Mouse (Mus musculus): ENCODE measurements around the gene Tns3. TPM values are rescaled to one million over a fixed set of nuclear protein-coding genes. Genes with fewer than 3 reads are reported as not detected.
"Not testable (repeated sequence)": the region's sequence is repeated elsewhere in the genome, so short reads cannot be mapped to it uniquely, and the experiment has no call there.

Gene Tns3
- polyA plus RNA-seq, 1 experiment from 2014 or later = 49.6 TPM

DNA sequence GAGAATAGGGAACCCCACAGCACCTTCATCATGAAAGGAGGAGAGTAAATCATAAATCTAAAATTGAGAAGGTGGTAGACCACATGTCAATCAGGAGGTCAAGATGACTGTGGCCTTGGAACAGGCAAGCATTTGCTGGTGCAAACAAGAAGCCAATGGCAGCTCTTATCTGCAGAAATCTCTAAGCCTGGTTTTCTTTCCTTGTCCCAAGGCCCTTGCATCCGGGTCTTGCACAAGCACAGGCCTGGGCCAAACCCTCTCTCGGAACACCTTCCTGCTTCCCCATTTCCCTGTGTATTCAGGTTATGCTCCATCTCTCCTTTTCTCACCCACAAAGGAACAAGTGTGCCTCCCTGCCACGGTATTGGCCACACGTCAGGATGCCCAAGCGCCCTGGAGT, 35.0 kb downstream of the Tns3 start:
- H3K36me3 ChIP-seq = peaks cover 18% of the 10 kb centered on the region
- H3K9ac ChIP-seq (replicated peaks) = no peak overlapping the region
- WGBS = 86% methylated on average over 5 of the region's 5 CpGs
- 0 out of 2 replicates have a peak, but pooled peaks cover 5% of the 10 kb centered on the region for H3K9me3 ChIP-seq
- H3K4me1 ChIP-seq (replicated peaks) = peaks cover 45% of the 10 kb centered on the region
- H3K4me2 ChIP-seq = no peak overlapping the region
- ATAC-seq (ENCODE audit: insufficient number of reproducible peaks, insufficient read depth, low FRiP score, low TSS enrichment, low read depth) = no peak
- H3K4me3 ChIP-seq (replicated peaks) = no peak overlapping the region
- H3K27me3 ChIP-seq = no peaks in the 10 kb centered on the region
- no peak overlapping the region for H3K27ac ChIP-seq

DNA sequence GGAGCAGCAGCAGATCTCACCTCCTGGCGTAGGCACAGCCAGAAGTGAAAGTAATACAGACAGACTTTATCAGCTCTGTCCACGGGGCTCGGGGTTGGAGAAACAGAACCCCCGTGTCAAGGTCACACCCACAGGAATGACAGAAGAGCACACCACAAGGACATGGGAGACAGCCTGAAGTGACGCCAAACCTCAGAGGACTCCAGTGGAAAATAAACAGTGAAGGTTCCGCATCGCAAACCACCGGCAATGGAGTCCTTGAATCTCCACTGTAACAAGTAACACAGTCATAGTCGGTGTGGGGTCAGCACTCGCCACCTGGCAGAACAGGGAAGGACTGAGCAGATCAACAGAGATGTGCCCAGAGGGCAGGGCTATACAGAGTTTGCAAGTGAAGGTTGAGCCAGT, 35.5 kb downstream of the Tns3 start:
- H3K36me3 ChIP-seq = peaks cover 16% of the 10 kb centered on the region
- ATAC-seq (ENCODE audit: insufficient number of reproducible peaks, insufficient read depth, low FRiP score, low TSS enrichment, low read depth) = no peak
- 78% methylated on average over 10 of the region's 10 CpGs for WGBS

GRCm38 (mm10) chr11:8627156-8627555, 37.2 kb downstream of the Tns3 start:
- H3K9me3 ChIP-seq = 0 out of 2 replicates have a peak, but pooled peaks cover 5% of the 10 kb centered on the region
- no peak overlapping the region for H3K4me3 ChIP-seq (replicated peaks)
- H3K27ac ChIP-seq = no peak overlapping the region
- H3K27me3 ChIP-seq = no peaks in the 10 kb centered on the region
- H3K4me2 ChIP-seq = no peak overlapping the region
- no peak overlapping the region for H3K9ac ChIP-seq (replicated peaks)
- 87% methylated on average over 6 of the region's 6 CpGs for WGBS
- H3K36me3 ChIP-seq = peaks cover 16% of the 10 kb centered on the region
- H3K4me1 ChIP-seq (replicated peaks) = peaks cover 57% of the 10 kb centered on the region
- no peak for ATAC-seq (ENCODE audit: insufficient number of reproducible peaks, insufficient read depth, low FRiP score, low TSS enrichment, low read depth)

More for the DNA sequence above, 35.5 kb downstream of the Tns3 start:
- Histone ChIP-seq H3K27ac (no peak overlapping the region), H3K9ac (replicated peaks) (no peak overlapping the region), H3K4me1 (replicated peaks) (peaks cover 43% of the 10 kb centered on the region), H3K4me2 (no peak overlapping the region), H3K9me3 (0 out of 2 replicates have a peak, but pooled peaks cover 5% of the 10 kb centered on the region), H3K27me3 (no peaks in the 10 kb centered on the region), H3K4me3 (replicated peaks) (no peak overlapping the region)

- 70% methylated on average over 6 of the region's 6 CpGs for WGBS
- no peak for ATAC-seq (ENCODE audit: insufficient number of reproducible peaks, insufficient read depth, low FRiP score, low TSS enrichment, low read depth)
- no peak overlapping the region for H3K9ac ChIP-seq (replicated peaks)
These were observed 37.6 kb downstream of the Tns3 start for GRCm38 (mm10) chr11:8626715-8627114.

GRCm38 (mm10) chr11:8625915-8626604, 38.3 kb downstream of the Tns3 start:
- 0 out of 2 replicates have a peak, but pooled peaks cover 5% of the 10 kb centered on the region for H3K9me3 ChIP-seq
- H3K4me1 ChIP-seq (replicated peaks) = peaks cover 68% of the 10 kb centered on the region
- 37% methylated on average over 10 of the region's 10 CpGs for whole genome bisulfite sequencing
- ATAC-seq (ENCODE audit: insufficient number of reproducible peaks, insufficient read depth, low FRiP score, low TSS enrichment, low read depth) = no peak
- H3K4me3 ChIP-seq (replicated peaks) = no peak overlapping the region
- peak overlapping the region; percentile 91 for H3K4me2 ChIP-seq
- H3K36me3 ChIP-seq = peaks cover 16% of the 10 kb centered on the region
- no peak overlapping the region for H3K9ac ChIP-seq (replicated peaks)
- H3K27me3 ChIP-seq = no peaks in the 10 kb centered on the region
- H3K27ac ChIP-seq = peak overlapping the region; percentile 98

More at GRCm38 (mm10) chr11:8626715-8627114, 37.6 kb downstream of the Tns3 start:
- Histone ChIP-seq H3K36me3 (peaks cover 16% of the 10 kb centered on the region), H3K27me3 (no peaks in the 10 kb centered on the region), H3K4me3 (replicated peaks) (no peak overlapping the region), H3K9me3 (0 out of 2 replicates have a peak, but pooled peaks cover 5% of the 10 kb centered on the region), H3K4me1 (replicated peaks) (peaks cover 62% of the 10 kb centered on the region), H3K4me2 (no peak overlapping the region), H3K27ac (no peak overlapping the region)

DNA sequence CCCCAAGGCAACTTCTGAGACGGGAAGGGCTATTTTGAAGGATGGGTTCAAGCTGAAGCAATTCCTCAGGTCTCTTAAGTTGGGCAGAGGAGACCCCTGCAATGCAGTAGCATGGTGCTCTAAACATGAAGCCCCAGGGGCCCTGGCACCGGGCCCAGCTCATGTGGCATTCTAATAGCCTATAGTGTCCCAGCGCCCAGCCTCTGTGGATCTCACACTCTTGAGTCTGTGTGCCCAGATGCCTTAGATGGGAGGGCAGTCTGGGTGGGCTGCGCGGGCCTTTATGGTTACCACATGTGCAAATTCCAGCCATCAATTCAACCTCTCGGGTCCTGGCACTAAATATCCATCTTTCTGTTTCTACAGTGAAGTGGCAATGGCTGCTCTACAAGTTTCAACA, 38.9 kb downstream of the Tns3 start:
- peak overlapping the region; percentile 89 for H3K4me3 ChIP-seq (replicated peaks)

DNA sequence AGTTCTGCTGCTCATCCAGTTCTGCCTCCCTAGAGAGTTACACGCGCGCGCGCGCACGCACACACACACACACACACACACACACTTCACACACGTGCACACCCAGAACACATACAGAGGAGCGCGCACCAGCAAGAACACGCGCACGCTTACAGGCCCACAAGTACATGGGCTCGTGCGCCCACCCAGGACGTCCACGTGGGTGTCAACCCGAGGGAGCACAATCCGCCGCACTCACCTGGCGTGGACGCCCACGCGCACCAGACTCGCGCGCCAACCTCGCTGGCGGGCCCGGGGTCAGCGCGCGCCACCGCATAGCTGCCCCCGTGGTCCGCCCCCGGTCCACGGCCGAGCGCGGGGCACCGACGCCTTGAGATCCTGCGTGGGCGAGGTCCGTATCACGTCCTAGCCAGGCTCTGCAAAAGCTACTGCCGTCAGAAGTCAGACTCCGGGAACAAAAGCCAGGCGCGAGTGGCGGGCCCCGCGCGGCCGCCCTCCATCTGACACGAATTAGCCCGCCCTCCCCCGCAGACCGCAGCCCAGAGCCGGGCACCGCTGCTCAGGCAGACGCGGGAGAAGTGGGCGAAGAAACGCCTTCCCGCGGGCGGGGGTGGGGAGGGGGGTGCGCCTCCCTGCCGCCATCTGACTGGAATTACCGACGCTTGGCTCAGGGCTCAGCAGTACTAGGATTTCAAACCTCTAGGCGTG, 40.0 kb downstream of the Tns3 start:
- Histone ChIP-seq H3K4me2 (peak overlapping the region; percentile 91), H3K27me3 (no peaks in the 10 kb centered on the region), H3K9me3 (no peaks in the 10 kb centered on the region), H3K9ac (replicated peaks) (peak overlapping the region; percentile 94), H3K27ac (peak overlapping the region; percentile 98), H3K4me3 (replicated peaks) (peak overlapping the region; percentile 89), H3K4me1 (replicated peaks) (peaks cover 70% of the 10 kb centered on the region), H3K36me3 (peaks cover 14% of the 10 kb centered on the region)
- peak; percentile 75 for ATAC-seq (ENCODE audit: insufficient number of reproducible peaks, insufficient read depth, low FRiP score, low TSS enrichment, low read depth)
- under 1% methylated on average over 74 of the region's 74 CpGs for WGBS

More for the DNA sequence above, 38.9 kb downstream of the Tns3 start:
- H3K4me2 ChIP-seq = peak overlapping the region; percentile 91
- H3K36me3 ChIP-seq = peaks cover 14% of the 10 kb centered on the region
- H3K4me1 ChIP-seq (replicated peaks) = peaks cover 74% of the 10 kb centered on the region
- no peak for ATAC-seq (ENCODE audit: insufficient number of reproducible peaks, insufficient read depth, low FRiP score, low TSS enrichment, low read depth)
- H3K27me3 ChIP-seq = no peaks in the 10 kb centered on the region
- no peak overlapping the region for H3K9ac ChIP-seq (replicated peaks)
- peak overlapping the region; percentile 98 for H3K27ac ChIP-seq
- no peaks in the 10 kb centered on the region for H3K9me3 ChIP-seq
- WGBS = 13% methylated on average over 6 of the region's 6 CpGs

GRCm38 (mm10) chr11:8623852-8624178, 40.5 kb downstream of the Tns3 start:
- peak overlapping the region; percentile 98 for H3K27ac ChIP-seq
- peak overlapping the region; percentile 94 for H3K9ac ChIP-seq (replicated peaks)
- peaks cover 65% of the 10 kb centered on the region for H3K4me1 ChIP-seq (replicated peaks)
- peaks cover 10% of the 10 kb centered on the region; the same call in 1 of the 2 replicates for H3K36me3 ChIP-seq
- ATAC-seq (ENCODE audit: insufficient number of reproducible peaks, insufficient read depth, low FRiP score, low TSS enrichment, low read depth) = no peak; the same call in 1 of the 2 replicates
- H3K4me3 ChIP-seq (replicated peaks) = peak overlapping the region; percentile 89
- H3K4me2 ChIP-seq = peak overlapping the region; percentile 91
- H3K27me3 ChIP-seq = no peaks in the 10 kb centered on the region
- WGBS = 2% methylated on average over 20 of the region's 20 CpGs
- H3K9me3 ChIP-seq = no peaks in the 10 kb centered on the region

GRCm38 (mm10) chr11:8622668-8623067, 41.7 kb downstream of the Tns3 start:
- peak overlapping the region; percentile 94 for H3K9ac ChIP-seq (replicated peaks)
- no peaks in the 10 kb centered on the region for H3K27me3 ChIP-seq
- H3K9me3 ChIP-seq = no peaks in the 10 kb centered on the region
- H3K36me3 ChIP-seq = no peaks in the 10 kb centered on the region
- peak overlapping the region; percentile 89 for H3K4me3 ChIP-seq (replicated peaks)
- WGBS = 32% methylated on average over 6 of the region's 6 CpGs
- no peak for ATAC-seq (ENCODE audit: insufficient number of reproducible peaks, insufficient read depth, low FRiP score, low TSS enrichment, low read depth)
- peaks cover 69% of the 10 kb centered on the region for H3K4me1 ChIP-seq (replicated peaks)
- H3K4me2 ChIP-seq = peak overlapping the region; percentile 91
- H3K27ac ChIP-seq = peak overlapping the region; percentile 98

- not testable (repeated sequence) for H3K4me2 ChIP-seq; H3K9ac ChIP-seq (replicated peaks); H3K9me3 ChIP-seq; H3K27ac ChIP-seq; ATAC-seq (ENCODE audit: insufficient number of reproducible peaks, insufficient read depth, low FRiP score, low TSS enrichment, low read depth); H3K36me3 ChIP-seq; H3K4me3 ChIP-seq (replicated peaks); H3K27me3 ChIP-seq
- 88% methylated on average over 7 of the region's 7 CpGs for WGBS
- H3K4me1 ChIP-seq (replicated peaks) = peaks cover 66% of the 10 kb centered on the region
These were observed 45.2 kb downstream of the Tns3 start for GRCm38 (mm10) chr11:8619111-8619510.

- 64% methylated on average over 10 of the region's 10 CpGs for WGBS
- Histone ChIP-seq H3K4me3 (replicated peaks) (no peak overlapping the region), H3K4me1 (replicated peaks) (peaks cover 64% of the 10 kb centered on the region), H3K9ac (replicated peaks) (no peak overlapping the region), H3K36me3 (peaks cover 17% of the 10 kb centered on the region), H3K27ac (no peak overlapping the region), H3K9me3 (no peaks in the 10 kb centered on the region), H3K4me2 (no peak overlapping the region), H3K27me3 (no peaks in the 10 kb centered on the region)
- ATAC-seq (ENCODE audit: insufficient number of reproducible peaks, insufficient read depth, low FRiP score, low TSS enrichment, low read depth) = no peak
These were observed 46.0 kb downstream of the Tns3 start for GRCm38 (mm10) chr11:8618301-8618700.

All from limb, embryonic 12.5 days (tissue).